Mouse (Mus musculus) adrenal gland, postnatal 4 days (tissue): ENCODE measurements around the gene E130116L18Rik. TPM values are rescaled to one million over a fixed set of nuclear protein-coding genes. Genes with fewer than 3 reads are reported as not detected.
"Not testable (repeated sequence)": the region's sequence is repeated elsewhere in the genome, so short reads cannot be mapped to it uniquely, and the experiment has no call there.

ENCODE experiments used
- DNase-seq, 2 experiments: peaks; one replicate each; pipeline ENCODE4 v3.0.0; 2021 to 2022; ENCODE audit warnings: low spot score in 2 of 2, mixed read lengths in 2 of 2
- long read RNA-seq, 2 experiments: library from polyadenylated mRNA; stranded (forward); transcript quantifications; one replicate each; pipeline ENCODE4 v2.0.0; 2021
- total RNA-seq, 2 experiments: library from RNA; stranded (reverse); gene quantifications; 2 replicates each; pipeline ENCODE4 v1.2.3; 2021

The E130116L18Rik gene
- total RNA-seq: not detected
- long read RNA-seq, experiment 1: 0 reads
- long read RNA-seq, experiment 2: 0 reads

DNA sequence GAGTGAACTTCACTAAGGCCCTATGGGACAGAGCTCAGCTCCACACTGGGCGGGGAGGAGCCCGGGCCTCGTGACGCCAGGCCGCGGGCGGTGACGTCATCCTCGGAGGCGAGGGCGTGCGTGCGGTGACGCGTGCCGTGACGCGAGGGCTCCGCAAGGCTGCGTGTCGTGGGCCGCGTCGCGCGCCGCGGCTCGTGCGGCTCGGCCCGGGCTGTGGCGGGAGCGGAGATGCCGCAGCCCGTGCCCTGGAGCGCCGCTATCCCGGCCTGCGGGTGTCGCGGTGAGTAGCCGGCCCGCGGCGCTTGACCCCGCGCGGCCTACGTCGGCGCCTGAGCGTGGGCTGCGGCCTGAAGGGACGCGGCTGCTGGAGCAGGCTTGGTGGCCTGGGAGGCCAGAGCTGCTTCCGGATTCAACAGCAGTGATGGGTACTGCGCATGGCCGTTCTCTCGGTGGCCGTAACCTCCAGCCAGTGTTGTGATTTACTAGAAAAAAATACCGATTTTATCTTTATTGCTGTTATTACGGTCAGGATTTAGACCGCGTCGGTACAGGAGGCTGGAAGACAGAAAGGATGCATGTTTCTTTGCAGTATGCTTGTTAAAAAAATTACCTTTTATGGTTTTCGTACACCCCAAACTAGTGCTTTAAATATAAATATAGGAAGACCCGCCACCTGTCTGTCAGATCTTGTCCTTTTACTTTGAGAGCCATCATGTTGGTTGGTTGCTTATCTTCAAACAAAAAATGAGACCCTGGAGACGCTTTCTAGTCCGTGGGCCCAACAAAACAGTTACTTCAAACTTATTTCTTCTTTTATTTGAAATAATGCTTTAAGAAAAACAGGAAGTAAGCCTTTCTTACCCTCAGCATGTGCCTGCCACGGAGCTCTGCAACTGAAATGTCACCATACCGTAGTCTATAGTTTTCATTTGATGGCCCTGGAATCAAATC, at the start of gene E130116L18Rik:
TSS of gene E130116L18Rik (minus strand) at position 402 of the 951 bp plus-strand sequence.
- peak; percentile 72 to 80 for DNase-seq

DNA sequence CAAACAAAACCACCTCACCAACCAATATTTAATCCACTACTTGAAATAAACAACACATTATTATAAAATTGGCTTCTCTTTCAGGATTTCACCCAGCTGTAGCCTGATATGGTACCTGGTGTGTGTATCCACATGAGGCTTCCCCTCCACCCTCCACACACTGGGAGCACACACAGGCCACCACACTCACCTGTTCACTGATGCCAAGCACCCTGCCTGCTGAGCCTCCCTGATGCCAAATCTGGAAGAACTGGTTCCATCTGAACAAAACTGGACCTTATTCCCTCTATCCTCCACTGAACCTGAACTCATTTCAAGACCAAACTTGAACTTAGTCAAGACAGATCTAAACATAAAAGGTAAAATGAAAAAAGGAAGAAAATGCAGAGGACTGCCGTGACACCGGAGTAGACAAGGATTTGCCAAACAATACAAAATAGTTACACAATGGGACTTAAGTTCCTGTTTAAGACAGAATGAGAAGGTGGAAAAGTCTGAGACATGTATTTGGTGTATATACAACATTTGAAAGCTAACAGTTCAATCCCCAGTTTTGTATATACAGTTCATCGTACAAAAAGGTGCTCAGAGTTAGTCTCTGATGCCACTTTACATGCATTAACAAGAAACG, 45.4 kb upstream of the E130116L18Rik start:
- DNase-seq: no peak

DNA sequence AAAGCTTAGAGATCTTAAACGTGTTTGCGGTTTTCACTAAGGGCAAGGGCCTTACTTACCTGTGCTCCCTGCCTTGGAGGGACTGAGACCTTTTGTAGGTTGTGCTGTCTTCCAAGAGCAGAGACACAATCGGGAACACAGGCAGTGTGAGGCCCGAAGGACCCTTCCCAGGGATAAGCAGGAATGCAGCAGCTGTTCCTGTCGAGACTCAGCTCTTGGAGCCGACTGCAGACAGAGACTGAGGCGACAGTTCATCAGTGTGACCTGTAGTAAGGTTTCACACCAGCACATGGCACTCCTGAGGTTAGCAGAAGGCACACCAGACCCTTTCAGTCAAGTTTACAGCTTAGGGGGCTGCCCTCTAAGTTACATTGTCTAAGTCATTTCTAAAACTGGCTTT, 39.3 kb upstream of the E130116L18Rik start:
- no peak for DNase-seq

DNA sequence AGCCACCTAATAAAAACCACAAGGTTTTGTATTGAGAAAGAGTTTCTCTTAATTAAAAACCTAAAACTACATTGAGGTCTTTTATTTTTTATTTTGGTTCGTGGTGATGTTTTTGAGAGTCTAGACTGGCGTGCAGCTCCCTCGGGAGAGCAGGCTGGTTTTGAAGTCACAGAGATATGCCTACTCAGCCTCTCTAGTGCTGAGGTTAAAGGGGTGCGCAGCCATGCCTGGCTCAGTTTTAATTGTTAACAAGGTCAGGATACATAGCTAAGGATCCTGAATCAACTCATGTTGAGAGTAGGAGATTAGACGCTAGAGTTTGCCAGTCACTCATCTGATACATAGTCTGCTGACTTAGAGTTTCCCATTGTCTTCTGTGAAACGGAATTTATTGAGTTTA, 38.5 kb upstream of the E130116L18Rik start:
- DNase-seq: no peak

DNA sequence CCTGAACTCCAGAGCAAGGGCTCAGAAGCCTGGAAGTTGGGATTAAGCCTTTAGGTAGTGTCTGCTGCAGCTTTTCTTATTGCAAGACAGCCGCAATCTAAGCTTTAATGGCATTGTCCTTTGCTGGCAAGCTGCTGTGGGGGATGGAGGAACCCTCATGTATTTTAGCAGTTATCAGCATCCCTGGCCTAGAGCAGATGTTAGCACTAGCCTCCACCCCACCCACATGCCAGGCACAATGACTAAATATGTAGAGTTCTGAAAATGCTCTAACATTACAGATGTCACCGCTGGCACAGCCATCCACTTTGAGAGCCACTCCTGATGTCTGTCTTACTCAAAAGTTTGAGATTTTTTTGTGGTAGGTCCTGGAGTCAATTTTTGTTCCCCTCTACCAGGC, 33.7 kb upstream of the E130116L18Rik start:
- no peak for DNase-seq

DNA sequence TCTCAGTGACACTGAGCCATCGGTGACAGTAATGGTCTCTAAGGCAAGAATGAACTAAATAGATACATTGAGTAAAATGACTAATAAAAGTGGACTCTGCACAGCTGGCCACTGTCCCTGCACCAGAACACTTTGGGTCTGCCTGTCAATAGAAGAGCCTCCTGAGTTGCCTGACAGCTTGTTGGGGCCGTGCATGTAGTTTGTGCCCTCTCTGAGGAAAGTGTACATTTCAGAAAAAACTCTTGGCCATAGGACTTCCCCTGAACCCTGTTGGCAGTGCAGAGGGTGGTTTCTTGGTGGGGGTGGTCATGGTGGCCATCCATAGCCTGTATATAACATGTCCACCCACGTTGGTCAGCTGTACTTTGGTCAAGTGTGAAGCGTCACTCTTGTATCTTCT, 31.5 kb upstream of the E130116L18Rik start:
- no peak for DNase-seq

DNA sequence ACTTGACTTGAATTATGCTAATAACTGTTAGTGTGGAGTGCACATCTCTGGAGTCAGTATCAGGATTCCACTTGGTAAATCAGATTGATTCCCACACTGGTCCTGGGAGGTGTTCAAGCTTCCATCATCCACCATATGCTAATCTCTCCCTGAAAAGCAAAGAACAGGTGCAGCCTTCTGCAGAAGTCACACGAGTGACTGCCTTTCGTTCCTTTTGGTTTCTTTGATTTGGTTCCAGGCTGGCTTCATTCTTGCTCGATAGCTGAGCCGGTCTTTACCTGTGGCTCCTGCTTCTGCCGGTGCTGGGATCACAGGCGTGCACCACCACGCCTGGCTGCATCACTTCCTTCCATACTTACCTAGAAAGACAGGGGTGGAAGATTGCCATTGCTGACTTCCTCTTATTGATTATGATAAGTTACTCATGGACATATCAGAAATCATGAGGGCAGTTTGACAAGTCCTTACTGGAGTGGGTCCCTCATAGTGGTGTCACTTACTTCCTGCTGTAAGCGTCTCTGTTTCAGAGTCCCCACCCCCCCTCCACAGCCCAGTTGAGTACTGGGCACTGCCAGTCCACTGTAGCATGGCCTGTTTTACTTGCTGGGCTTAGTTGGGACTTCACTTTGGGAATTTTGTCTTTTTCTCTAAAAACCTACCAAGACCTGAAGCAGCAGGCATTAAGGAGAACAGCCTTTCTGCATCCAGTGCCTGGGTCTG, 30.0 kb upstream of the E130116L18Rik start:
- DNase-seq: no peak

DNA sequence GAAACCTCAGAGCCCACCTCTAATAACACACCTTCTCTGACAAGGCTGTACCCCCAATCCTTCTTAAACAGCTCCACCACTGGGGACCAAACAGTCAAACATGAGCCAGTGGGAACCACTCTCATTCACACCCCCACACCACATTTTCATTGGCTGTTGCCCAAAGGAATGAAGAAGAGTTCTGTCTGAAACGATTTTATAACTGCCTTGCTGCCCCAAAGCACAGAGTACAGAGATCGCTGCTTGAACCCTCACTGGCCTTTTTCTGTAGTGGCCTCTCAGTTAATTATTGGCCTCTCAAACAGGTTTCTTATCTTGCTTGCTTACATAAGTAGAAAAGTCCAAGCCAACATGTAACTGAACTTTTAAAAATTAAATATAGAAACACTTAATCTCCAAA, 29.5 kb upstream of the E130116L18Rik start:
- no peak for DNase-seq

DNA sequence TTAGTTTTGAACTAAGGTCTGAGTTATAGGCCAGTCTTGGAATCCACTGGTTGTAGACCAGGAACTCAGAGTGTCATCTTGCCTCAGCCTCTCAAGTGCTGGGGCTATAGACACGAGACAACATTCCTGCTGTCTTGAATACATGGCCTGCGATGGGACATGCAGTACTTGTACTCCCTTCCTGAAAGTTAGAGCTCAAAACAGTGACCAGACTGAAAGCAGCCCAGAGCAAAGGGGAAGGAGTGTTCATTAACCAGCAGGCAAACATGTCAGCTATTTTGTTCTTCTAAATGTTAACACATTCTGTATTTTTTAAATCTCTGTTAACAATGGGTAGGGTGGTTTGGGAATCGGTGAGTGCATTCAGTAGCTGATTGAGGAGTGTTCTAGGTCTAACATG, 24.1 kb upstream of the E130116L18Rik start:
- DNase-seq: no peak

DNA sequence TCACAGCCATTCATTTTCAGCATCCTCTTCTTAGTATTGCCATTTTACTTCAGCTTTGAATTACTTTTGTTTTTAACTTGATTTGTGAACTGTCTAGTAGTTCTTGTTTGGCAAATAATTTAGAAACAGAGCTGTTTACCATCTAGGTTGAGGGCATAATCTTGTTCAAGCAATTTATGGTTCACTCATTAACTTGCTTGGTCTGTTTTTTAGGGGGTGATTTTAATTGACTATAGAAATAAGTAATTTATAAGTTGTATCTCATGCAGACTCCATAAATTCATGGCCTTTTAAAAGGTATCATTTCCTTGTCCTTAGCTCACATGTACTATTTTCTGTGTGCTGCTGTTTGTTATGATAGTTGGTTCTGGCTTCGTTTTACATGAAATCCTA, 23.5 kb upstream of the E130116L18Rik start:
- DNase-seq: no peak

DNA sequence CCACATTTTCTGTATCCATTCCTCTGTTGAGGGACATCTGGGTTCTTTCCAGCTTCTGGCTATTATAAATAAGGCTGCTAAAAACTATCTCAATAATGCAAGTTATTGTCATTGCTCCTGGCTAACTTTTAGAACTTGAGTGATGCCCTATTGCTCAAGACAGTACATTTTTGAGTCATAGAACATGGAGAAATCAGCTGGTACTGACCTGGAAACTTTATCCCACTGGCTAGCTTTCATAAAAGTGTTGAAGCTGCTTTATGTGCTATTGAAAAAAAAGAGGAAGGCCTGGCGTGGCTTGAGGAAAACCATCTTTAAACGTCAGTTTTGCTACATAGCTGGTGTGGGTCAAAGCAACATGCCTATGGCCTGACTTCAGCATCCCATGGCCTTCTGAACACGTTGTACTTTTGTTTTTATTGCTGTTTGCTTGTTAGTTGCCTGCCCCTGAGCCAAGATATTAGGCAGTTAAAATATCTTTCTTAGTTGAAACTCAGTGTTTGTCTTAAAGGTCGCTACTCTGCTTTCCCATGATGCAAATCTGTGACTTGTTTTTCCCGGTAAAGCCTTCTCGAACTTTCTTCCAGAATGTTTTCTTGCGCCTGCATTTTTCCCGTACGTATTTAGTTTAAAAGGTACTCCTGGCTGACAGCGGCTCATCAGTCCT, 23.0 kb upstream of the E130116L18Rik start:
- no peak for DNase-seq

DNA sequence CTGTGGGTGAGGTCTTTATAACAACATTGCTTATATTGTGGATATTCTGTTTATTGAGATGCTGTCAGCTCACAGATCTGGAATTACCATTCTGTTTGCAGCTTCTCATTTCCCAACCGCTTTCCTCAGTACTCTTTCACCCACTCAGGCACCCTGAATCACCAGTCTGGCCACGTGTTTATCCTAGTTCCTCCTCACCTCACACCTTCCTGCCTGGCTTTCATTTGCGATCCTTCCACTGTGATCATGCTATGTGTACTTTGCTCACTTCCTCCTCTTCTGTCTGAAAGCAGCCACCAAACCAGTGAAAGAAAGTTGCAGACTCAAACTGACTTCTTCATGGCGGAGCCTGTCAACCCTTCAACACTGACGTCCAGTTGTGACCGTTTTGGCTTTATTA, 20.1 kb upstream of the E130116L18Rik start:
- no peak for DNase-seq

DNA sequence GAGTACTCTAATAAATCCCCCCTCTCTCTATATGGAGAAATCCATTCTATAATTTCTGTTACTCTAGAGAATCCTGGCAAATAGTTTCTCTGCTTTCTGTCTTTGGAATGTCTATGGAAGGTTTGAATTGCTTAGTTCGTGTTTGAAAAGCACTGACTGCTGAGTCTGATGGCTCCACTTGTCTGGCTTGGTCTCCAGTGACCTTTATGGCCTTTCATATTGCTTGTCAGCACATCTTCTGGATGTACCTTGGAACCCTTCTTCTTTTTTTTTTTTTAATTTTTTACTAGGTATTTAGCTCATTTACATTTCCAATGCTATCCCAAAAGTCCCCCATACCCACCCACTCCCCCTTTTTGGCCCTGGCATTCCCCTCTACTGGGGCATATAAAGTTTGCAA, 1.4 kb upstream of the E130116L18Rik start:
- not testable (repeated sequence) for DNase-seq

DNA sequence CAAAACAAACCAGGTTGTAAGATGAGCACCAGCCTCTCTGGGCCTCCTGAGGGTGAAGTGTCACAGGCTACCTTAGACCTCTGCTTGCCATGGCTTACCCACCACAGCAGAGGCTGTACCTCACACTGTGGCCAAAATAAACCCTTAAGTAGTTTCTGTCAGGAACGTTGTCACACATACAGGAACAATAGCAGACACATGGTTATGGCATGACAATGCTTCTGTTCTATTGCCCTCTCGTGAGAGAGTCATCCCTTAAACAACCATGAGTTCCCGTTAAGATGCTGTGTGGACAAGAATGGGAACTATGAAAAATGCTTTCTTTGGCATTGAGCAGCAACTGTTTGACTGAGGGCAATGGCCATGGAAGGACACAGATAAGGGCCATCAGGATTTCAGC, 1.3 kb downstream of the E130116L18Rik start, which contains the start of gene Galnt11:
TSS of gene Galnt11 (plus strand) at position 301 of the 400 bp plus-strand sequence.
- no peak for DNase-seq

DNA sequence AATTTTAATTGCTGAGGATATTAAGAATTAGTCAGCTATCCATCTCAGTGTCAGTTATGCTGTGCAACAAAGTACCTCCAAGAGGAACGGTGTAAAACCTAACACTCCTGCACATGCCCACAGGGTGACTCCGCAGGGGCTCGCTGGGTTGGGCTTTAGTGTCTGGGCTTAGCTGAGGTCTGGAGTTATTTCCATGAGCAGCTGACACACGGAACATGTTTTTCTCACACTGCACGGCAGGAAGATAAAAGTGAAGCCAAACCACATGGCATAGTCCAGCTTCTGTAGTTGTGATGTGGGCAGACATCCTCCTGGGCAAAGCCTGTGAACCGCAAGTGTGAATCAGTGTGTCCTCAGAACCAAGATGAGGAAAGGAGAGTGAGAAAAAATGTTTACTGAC, 7.9 kb downstream of the E130116L18Rik start:
- DNase-seq: no peak

DNA sequence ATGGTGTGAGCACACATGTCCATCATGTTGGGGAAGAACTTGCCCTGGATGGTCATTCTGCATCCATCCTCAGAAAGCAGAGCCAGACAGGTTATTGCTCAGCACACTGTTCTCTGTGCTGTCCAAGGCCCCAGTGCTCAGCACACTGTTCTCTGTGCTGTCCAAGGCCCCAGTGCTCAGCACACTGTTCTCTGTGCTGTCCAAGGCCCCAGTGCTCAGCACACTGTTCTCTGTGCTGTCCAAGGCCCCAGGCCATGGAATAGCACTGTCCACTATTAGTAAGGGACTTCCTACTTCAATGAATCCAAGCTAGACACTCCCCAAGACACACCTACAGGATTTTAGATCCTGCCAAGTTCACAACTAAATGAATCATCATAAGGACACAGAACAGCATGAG, 9.7 kb downstream of the E130116L18Rik start:
- not testable (repeated sequence) for DNase-seq

DNA sequence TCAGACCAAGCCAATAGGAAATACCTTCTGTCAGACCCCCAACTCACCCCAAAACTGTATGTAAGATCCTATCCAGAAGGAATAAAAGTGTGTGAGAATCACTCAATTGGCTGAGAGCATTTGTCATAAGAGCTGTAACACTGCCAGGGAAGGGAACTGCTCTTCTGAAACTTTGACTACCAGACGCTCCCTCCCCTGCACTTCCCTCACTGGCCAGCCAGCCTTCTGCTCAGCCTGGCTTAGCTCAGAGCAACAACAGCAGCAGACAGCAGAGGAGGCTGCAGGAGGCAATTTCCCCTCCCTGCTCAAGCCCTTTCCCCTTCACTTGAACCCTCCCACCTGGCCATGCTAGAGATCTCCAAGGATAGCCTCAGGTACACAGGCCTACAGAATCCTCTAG, 11.1 kb downstream of the E130116L18Rik start:
- no peak for DNase-seq

DNA sequence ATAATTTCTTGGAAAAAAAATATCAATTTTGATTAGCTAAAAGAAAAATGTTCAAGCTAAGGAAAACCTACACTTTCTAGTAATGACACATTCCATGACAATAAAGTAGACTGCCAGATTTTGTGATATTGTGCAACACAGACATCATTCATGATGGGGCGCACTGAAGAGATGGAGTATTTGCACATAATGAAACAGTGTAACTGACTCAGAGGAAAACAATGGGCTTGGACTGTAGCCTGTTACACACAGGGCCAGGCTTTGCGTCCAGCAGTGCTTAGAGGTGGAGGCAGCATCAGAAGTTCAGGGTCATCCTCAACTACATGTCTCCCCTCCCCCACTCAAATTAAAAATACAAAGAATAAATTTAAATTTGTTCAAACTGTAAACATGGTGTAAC, 32.4 kb downstream of the E130116L18Rik start:
- no peak for DNase-seq

DNA sequence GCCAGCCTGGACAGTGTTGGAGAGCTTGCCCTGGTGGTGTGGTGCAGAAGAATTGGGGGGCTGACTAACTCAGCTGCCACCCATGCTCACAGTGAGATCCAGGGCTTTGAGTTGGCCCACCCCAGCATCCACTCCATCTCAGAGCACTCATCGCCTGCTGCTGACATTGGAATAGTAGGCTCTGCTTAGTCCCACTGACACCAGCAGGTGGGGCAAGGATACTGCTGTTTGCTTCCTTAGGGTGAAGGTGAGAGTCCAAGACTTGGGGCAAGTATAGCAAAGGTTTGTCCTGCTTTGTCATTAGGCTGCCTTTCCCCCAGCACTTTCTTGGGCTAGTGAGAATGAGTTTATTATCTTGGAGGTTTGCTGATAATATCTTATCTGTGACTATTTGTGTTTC, 34.2 kb downstream of the E130116L18Rik start:
- no peak for DNase-seq

DNA sequence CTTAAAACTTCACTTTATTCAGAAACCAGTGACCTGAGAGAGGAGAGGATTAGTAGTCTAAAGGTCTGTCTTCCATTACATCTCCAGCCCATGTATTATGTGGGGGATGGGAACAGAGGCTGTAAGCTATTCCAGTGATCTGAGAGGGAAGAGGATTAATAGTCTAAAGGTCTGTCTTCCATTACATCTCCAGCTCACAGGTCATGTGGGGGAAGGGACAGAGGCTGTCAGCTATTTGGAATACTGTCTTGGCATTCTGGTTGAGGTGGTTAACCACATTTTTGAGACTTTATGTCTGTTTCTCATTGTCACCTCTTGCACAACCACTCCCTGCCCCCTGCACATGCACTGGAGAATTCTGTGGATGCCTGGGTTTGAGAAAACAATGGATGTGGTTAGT, 35.2 kb downstream of the E130116L18Rik start:
- DNase-seq: no peak

DNA sequence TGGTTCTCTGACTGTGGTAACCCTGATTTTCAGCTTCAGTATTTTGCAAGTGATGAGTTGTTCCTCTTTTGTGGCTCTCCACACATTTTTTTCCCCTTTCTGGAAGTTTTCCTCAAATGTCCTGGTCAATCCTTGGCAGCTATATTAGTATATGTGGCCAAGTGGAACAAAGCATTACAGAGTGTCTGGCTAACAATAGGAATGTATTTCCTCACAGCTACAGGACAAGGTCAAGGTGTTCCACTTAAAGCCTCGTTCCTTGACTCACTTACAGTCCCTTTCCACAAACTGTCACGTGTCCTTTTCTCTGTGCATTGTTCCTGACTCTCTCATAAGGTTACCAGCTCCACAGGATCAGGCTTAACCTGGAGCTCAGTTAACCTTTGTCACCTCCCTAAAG, 38.4 kb downstream of the E130116L18Rik start:
- DNase-seq: no peak
